Mouse (Mus musculus): ENCODE results near the gene Pam.
A peak's percentile ranks its signal among the peaks of the same experiment; 100 is the strongest.

The Pam gene

DNA sequence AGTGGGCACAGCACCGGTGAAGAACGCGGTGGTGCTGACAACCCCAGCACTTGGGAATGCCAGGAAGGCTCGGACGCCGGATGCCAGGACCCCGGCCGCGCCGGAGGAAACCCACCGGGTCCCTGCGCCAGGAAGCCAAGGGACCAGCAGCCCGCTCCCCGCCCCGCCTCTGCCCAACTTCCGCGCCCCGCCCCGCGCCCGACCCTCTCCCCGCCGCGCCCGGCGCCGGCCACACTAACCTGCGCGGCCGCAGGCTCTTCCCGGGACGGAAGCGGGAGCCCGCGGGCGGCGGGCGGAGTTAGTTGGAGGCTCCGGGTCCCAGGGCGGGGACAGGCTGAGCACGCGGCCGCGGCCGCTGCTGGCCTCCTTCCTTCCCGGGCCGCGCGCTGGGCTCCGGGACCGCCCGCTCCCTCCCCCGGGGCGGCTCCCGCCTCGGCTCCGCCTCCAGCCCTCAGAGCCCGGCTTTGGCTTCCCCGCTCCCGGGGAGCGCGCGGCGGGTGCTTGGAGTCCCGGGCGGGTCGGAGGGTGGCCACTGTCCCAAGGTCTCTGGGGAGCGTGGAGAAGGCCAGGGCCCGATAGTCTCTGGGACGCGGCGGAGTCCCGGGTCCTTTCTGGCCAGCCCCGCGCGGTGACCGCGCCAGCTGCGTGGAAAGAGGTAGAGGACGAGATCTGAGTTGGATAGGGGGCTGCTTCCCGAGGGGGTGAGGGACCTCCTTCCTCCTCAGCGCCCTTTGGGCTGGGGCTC is at the start of gene Pam:
Gene Pam, minus strand, starts transcription at position 401 of the 745 bp plus-strand sequence.
- DNase-seq (ENCODE audit: low spot score): peak; percentile 70

- DNase-seq (ENCODE audit: low spot score): no peak
These were observed 49.4 kb upstream of the Pam start for GRCm38 (mm10) chr1:98144845-98145244.

DNA sequence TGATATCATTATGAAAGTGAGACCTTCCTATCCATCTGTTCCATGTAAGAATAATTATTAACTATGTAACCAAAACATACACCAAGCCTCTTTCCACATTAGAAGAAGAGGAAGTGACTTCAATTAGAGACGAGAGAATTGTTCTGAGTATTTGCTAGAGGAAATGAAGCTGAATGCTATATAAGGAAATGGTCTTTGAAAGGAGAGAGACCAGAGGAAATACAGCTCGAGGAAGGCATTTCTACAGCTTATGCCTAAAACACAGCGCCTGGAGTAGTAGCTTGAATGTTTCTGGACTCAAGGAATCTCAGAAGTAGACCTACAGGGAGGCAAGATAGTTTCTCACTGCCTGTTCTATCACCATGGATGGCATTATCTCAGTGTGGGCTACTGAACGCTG is 35.8 kb upstream of the Pam start:
- DNase-seq (ENCODE audit: low spot score): no peak

- DNase-seq (ENCODE audit: low spot score): no peak
These were observed 34.3 kb upstream of the Pam start for GRCm38 (mm10) chr1:98129561-98130347.

- DNase-seq (ENCODE audit: low spot score): no peak
These were observed 33.7 kb upstream of the Pam start for GRCm38 (mm10) chr1:98129111-98129510.

DNA sequence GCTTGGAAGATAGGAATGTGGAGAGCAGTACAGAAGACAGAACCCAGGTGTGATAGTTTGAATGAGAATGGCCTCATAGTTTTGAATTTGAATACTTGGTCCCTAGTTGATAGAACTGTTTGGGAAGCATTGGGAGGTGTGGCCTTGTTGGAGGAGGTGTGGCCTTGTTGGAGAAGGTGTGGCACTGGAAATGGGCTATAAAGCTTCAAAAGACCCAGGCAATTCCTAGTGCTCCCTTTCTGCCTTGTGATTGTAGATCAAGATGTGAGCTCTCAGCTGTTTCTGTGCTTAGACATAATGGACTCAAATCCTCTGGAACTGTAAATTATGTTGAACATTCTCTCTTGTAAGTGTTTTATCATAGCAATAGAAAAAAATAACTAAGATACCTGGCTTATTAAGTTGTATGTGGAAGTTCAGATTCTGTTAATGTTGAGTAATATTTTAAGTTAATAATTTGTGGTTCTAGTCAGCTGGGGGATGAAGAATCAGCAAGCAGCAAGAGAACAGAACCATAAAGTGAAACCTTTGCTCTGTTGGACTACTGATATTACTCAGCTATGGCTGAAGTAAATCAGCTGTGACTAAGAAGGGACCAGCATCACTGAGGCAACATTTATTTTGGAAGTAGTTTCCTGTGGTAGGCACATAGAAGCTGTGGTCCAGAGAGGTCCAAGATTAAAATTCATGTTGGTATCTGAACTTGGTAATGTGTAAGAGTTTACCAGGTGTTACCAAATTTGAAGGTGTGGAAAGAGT is 33.1 kb upstream of the Pam start:
- no peak for DNase-seq (ENCODE audit: low spot score)

GRCm38 (mm10) chr1:98126268-98126667 is 30.8 kb upstream of the Pam start:
- no peak for DNase-seq (ENCODE audit: low spot score)

GRCm38 (mm10) chr1:98124727-98125126 is 29.3 kb upstream of the Pam start:
- DNase-seq (ENCODE audit: low spot score): no peak

- DNase-seq (ENCODE audit: low spot score): no peak
These were observed 24.1 kb upstream of the Pam start for GRCm38 (mm10) chr1:98119595-98119994.

DNA sequence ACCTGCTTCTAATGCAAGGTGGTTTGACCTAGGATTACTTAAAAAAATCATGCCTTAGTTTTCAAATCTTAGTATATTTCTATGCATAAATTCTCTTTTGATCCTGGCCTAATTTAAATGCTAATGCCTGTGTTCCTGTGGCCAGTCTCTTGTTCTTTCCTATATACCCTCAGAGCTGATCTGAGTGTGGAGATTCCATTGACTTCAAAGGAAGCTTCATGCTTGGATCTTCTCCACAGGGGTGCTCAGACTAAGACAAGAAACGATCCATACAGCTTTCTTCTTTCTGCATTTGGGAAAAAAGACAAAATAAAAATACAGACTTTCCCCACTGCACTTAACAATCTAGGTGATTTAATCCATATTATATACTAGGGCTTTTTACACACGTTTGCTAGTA is 12.2 kb upstream of the Pam start:
- no peak for DNase-seq (ENCODE audit: low spot score)

DNA sequence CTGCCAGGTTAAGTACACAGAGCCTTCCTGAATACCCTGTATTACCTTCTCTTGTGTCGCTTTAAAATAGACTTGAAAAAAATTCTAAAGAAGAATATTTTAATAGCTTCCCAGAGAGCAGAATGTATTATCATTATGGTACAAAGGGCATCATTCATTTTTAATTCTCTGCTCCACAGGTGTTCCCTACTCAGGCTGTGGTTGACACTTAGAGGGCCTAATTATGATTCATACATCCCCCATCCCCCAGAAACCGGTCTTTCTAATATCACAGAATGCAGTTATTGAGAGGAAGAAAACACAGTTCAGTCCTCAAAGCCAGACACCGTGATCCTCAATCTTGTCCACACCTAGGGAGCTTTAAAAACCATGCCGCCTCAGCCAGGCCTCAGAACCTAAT is 4.0 kb upstream of the Pam start:
- no peak for DNase-seq (ENCODE audit: low spot score)

DNA sequence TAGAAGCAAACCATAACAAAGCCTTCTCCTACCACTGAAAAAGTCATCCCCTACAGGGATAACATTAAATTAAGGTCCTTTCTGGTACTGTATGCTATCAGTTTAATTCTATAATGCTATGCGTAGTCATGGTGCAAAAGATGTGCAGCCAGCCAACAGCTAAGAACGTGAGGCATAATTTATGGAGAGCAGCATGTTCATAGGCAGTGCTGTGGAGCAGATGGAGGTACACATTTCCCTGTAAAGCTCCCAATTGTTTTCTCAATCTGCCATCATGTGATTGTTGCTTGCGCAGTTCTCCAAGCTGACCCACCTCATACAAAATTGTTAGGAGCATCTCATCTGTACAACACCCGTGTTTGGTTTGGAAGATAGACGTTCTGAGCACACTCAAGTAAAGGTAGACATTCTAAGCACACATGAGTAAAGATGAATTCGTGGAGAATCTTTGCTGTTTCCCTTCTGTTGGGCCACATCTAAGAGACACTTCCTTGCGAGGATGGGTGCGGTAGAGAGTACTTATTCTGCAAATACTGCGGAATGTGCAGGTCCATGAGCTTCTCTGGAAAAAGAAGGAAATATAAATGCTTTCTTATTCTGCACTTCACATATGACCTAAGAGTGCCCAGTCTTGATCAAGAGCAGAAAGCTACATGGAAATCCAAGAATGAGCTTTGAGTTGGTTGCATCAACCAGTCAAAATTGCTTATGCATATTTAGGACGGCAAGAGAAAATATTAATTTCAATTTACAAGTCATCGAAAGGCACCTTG is 2.7 kb upstream of the Pam start:
- DNase-seq (ENCODE audit: low spot score): no peak

GRCm38 (mm10) chr1:98096396-98096935 is 1.0 kb upstream of the Pam start:
- no peak for DNase-seq (ENCODE audit: low spot score)

DNA sequence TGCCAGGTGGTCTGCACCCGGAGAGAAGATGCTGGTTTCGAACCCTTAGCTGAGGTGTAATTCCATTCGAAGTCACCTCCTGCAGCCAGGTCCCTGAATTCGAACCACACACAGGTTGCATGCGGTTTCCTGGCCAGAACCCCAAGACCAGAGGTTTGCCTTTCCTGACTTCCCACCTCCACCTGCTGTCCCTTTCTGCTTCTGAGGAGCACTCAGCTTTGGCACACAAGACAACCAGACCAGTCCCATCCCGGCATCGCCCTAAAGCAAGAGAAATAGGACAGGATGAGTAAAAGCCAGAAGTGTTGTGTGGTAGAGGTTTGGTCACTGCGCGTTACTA is 515 bp upstream of the Pam start:
- DNase-seq (ENCODE audit: low spot score): no peak

- peak; percentile 7 for DNase-seq (ENCODE audit: low spot score)
These were observed 618 bp downstream of the Pam start for GRCm38 (mm10) chr1:98094811-98095245.

GRCm38 (mm10) chr1:98089336-98089975 is 6.0 kb downstream of the Pam start:
- DNase-seq (ENCODE audit: low spot score): no peak

- DNase-seq (ENCODE audit: low spot score): no peak
These were observed 9.0 kb downstream of the Pam start for GRCm38 (mm10) chr1:98086456-98086855.

- DNase-seq (ENCODE audit: low spot score): no peak
These were observed 10.7 kb downstream of the Pam start for GRCm38 (mm10) chr1:98084596-98085274.

DNA sequence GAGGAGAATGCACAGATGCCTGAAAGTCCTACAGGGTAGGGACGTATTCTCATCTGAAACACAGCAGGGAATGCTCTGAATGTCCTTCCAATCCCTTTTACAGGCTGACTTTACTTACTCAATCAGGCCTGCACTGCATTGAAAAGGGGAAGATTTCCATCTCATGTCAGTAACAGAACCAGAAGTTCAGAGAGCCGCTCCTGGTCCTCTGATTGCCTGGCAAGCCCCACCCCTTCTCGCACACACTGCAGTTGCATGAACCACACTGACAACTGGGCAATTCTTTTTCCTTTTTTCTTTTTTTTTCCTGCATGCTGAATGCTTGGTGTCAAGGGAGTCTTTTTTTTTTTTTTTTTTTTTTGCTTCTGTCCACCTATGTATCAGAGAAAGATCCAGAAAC is 11.9 kb downstream of the Pam start:
- no peak for DNase-seq (ENCODE audit: low spot score)

DNA sequence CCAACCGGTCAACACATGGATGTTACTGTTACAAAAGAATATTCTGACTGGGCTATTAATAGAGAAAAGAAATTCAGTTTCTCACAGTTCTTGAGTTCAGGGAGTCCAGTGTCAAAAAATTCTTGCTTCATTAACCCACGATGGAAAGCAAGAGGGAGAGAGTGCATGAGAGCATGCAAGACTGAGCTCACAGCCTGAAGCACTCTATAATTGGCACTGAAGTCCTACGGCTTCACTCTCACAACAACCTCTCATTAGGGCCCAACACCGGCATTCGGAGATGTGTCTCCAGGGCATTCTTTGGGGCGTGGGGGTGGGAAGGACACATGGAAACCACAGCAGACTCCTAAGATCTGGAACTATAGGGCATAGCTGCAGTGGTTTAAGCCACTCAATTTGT is 12.5 kb downstream of the Pam start:
- DNase-seq (ENCODE audit: low spot score): no peak

GRCm38 (mm10) chr1:98080431-98080830 is 15.0 kb downstream of the Pam start:
- no peak for DNase-seq (ENCODE audit: low spot score)
